Mouse (Mus musculus): Measurements from ENCODE around the gene Polrmt.

- TF ChIP-seq CTCF (IDR thresholded peaks at IDR 0.05; ENCODE audit: low read depth) (no peak), EP300 (IDR thresholded peaks at IDR 0.05; ENCODE audit: low read depth) (no peak)
Observed at GRCm38 (mm10) chr10:79736706-79737105, 9.7 kb downstream of the Polrmt start.
